Mouse (Mus musculus) spleen, adult 2 months (tissue): ENCODE data around the gene Samm50.

ENCODE experiments used
- CTCF ChIP-seq: fragments of 200-500 bp; IDR thresholded peaks from 2 replicates; pipeline ENCODE4 v1.5.1; 2011; ENCODE audit warnings: mild to moderate bottlenecking, inconsistent platforms; ENCODE audit not compliant: insufficient read depth, insufficient read length, insufficient replicate concordance; ENCODE audit errors: extremely low read depth
- POLR2A ChIP-seq: fragments of 200-500 bp; IDR thresholded peaks from 2 replicates; pipeline ENCODE4 v1.6.1; 2011; ENCODE audit warnings: low read depth, low read length, inconsistent platforms

GRCm38 (mm10) chr15:84182000-84182399, 10.0 kb upstream of the Samm50 start:
- no peak for TF ChIP-seq CTCF
- no peak for TF ChIP-seq POLR2A
